Mouse (Mus musculus) midbrain, embryonic 11.5 days (tissue): ENCODE measurements at regions not wholly inside any gene's neighbourhood (a gene's known extent, or its start where the extent isn't known, plus 50 kb on each side); places are given as distances from the start of the nearest gene placed in this dataset.

Experiments
- ATAC-seq: fragments of 200-750 bp; cut with Nextera tagmentation; 2 replicates; pipeline ENCODE4 v1.8.0; 2017; ENCODE audit warnings: moderate TSS enrichment, moderate library complexity; ENCODE audit not compliant: low FRiP score
- DNase-seq: peaks from one replicate; pipeline ENCODE4 v3.0.0; 2015; ENCODE audit warnings: low spot score; ENCODE audit errors: missing footprints
- H3K27ac ChIP-seq: fragments of 300-500 bp; sonication (generic); 2 replicates; pipeline ENCODE4 v1.5.1; 2014; ENCODE audit warnings: low read depth, low read length
- H3K27me3 ChIP-seq: fragments of 300-500 bp; sonication (generic); 2 replicates; pipeline ENCODE4 v1.6.1; 2014; ENCODE audit warnings: mild to moderate bottlenecking, low read length, moderate library complexity, mixed read lengths; ENCODE audit not compliant: control insufficient read depth, insufficient read depth
- H3K36me3 ChIP-seq: fragments of 300-500 bp; sonication (generic); 2 replicates; pipeline ENCODE4 v1.6.1; 2014; ENCODE audit warnings: mild to moderate bottlenecking, low read length, moderate library complexity, mixed read lengths; ENCODE audit not compliant: control insufficient read depth, insufficient read depth
- H3K4me1 ChIP-seq: fragments of 300-500 bp; sonication (generic); 2 replicates; pipeline ENCODE4 v1.6.1; 2014; ENCODE audit warnings: low read length; ENCODE audit not compliant: control insufficient read depth, insufficient read depth
- H3K4me2 ChIP-seq: fragments of 300-500 bp; sonication (generic); 2 replicates; pipeline ENCODE4 v1.6.1; 2014; ENCODE audit warnings: mild to moderate bottlenecking, moderate library complexity
- H3K4me3 ChIP-seq: fragments of 300-500 bp; sonication (generic); 2 replicates; pipeline ENCODE4 v1.5.1; 2014; ENCODE audit warnings: low read depth, low read length
- H3K9ac ChIP-seq: fragments of 300-500 bp; sonication (generic); 2 replicates; pipeline ENCODE4 v1.6.1; 2014; ENCODE audit warnings: low read length
- H3K9me3 ChIP-seq: fragments of 300-500 bp; sonication (generic); 2 replicates; pipeline ENCODE4 v1.6.1; 2016; ENCODE audit warnings: low read length; ENCODE audit not compliant: control insufficient read depth
- WGBS: fragments of 180-500 bp; shearing (Covaris S2); extraction: QIAGEN DNeasy Blood & Tissue Kit; methylation state at CpG from one replicate; pipeline ENCODE4 v1.1.7; 2014; 5-methylcytosine and 5-hydroxymethylcytosine counted together

- Histone ChIP-seq H3K4me1 (no peaks in the 10 kb centered on the region), H3K27ac (no peak overlapping the region), H3K9me3 (no peaks in the 10 kb centered on the region), H3K4me2 (no peak overlapping the region), H3K27me3 (no peaks in the 10 kb centered on the region), H3K36me3 (no peaks in the 10 kb centered on the region), H3K4me3 (no peak overlapping the region), H3K9ac (no peak overlapping the region)
- ATAC-seq: no peak
- DNase-seq: peak; percentile 17
- 83% methylated on average over 11 of the region's 11 CpGs for WGBS
These were observed 77.6 kb upstream of the Ajap1 start for GRCm38 (mm10) chr4:153560193-153560592.

- DNase-seq: peak; percentile 61
- Histone ChIP-seq H3K9ac (no peak overlapping the region), H3K4me3 (no peak overlapping the region), H3K4me2 (no peak overlapping the region), H3K27me3 (no peaks in the 10 kb centered on the region), H3K27ac (no peak overlapping the region), H3K36me3 (no peaks in the 10 kb centered on the region), H3K4me1 (no peaks in the 10 kb centered on the region), H3K9me3 (no peaks in the 10 kb centered on the region)
- WGBS: 62% methylated on average over 6 of the region's 6 CpGs
- ATAC-seq: no peak
These were observed 78.3 kb upstream of the Ajap1 start for GRCm38 (mm10) chr4:153560956-153561355.

GRCm38 (mm10) chr4:153561991-153562390, 79.4 kb upstream of the Ajap1 start:
- Histone ChIP-seq H3K9ac (no peak overlapping the region), H3K4me1 (no peaks in the 10 kb centered on the region), H3K27ac (no peak overlapping the region), H3K27me3 (no peaks in the 10 kb centered on the region), H3K4me2 (no peak overlapping the region), H3K36me3 (no peaks in the 10 kb centered on the region), H3K9me3 (no peaks in the 10 kb centered on the region), H3K4me3 (no peak overlapping the region)
- 91% methylated on average over 3 of the region's 3 CpGs for WGBS
- DNase-seq (peak; percentile 47), ATAC-seq (no peak)

- ATAC-seq (no peak), DNase-seq (peak; percentile 44)
- 19% methylated on average over 2 of the region's 2 CpGs for WGBS
- Histone ChIP-seq H3K36me3 (no peaks in the 10 kb centered on the region), H3K4me3 (no peak overlapping the region), H3K4me2 (no peak overlapping the region), H3K4me1 (no peaks in the 10 kb centered on the region), H3K27ac (peak overlapping the region; percentile 20; the same call in 1 of the 2 replicates), H3K9ac (no peak overlapping the region), H3K27me3 (no peaks in the 10 kb centered on the region), H3K9me3 (no peaks in the 10 kb centered on the region)
These were observed 84.8 kb upstream of the Ajap1 start for GRCm38 (mm10) chr4:153567329-153567973.

- Histone ChIP-seq H3K4me3 (no peak overlapping the region), H3K36me3 (no peaks in the 10 kb centered on the region), H3K27me3 (no peaks in the 10 kb centered on the region), H3K9me3 (no peaks in the 10 kb centered on the region), H3K9ac (no peak overlapping the region), H3K27ac (no peak overlapping the region), H3K4me2 (no peak overlapping the region), H3K4me1 (no peaks in the 10 kb centered on the region)
- WGBS: 61% methylated on average over 9 of the region's 9 CpGs
- no peak for ATAC-seq
- DNase-seq: peak; percentile 56
These were observed 90.7 kb upstream of the Ajap1 start for GRCm38 (mm10) chr4:153573180-153573769.

- no peak overlapping the region for H3K4me3 ChIP-seq
- H3K4me2 ChIP-seq: no peak overlapping the region
- H3K9ac ChIP-seq: no peak overlapping the region
- no peak for ATAC-seq
- H3K27ac ChIP-seq: no peak overlapping the region
- no peaks in the 10 kb centered on the region for H3K4me1 ChIP-seq
- WGBS: 89% methylated on average over 11 of the region's 11 CpGs
- H3K36me3 ChIP-seq: no peaks in the 10 kb centered on the region
- H3K9me3 ChIP-seq: no peaks in the 10 kb centered on the region
- peak; percentile 73 for DNase-seq
- H3K27me3 ChIP-seq: no peaks in the 10 kb centered on the region
These were observed 110.7 kb upstream of the Ajap1 start for GRCm38 (mm10) chr4:153593291-153593690.

GRCm38 (mm10) chr4:153599794-153600370, 117.3 kb upstream of the Ajap1 start:
- peak; percentile 83 for DNase-seq
- Histone ChIP-seq H3K9me3 (no peaks in the 10 kb centered on the region), H3K4me3 (no peak overlapping the region), H3K9ac (no peak overlapping the region), H3K4me2 (no peak overlapping the region), H3K36me3 (no peaks in the 10 kb centered on the region), H3K27me3 (no peaks in the 10 kb centered on the region), H3K27ac (no peak overlapping the region), H3K4me1 (peaks cover 11% of the 10 kb centered on the region)
- no peak for ATAC-seq
- WGBS: 40% methylated on average over 11 of the region's 11 CpGs

GRCm38 (mm10) chr4:153602496-153602895, 119.9 kb upstream of the Ajap1 start:
- Histone ChIP-seq H3K27me3 (no peaks in the 10 kb centered on the region), H3K9me3 (no peaks in the 10 kb centered on the region), H3K4me2 (no peak overlapping the region), H3K4me3 (no peak overlapping the region), H3K9ac (no peak overlapping the region), H3K27ac (no peak overlapping the region), H3K4me1 (peaks cover 11% of the 10 kb centered on the region), H3K36me3 (no peaks in the 10 kb centered on the region)
- 92% methylated on average over 4 of the region's 4 CpGs for WGBS
- ATAC-seq (no peak), DNase-seq (peak; percentile 39)

GRCm38 (mm10) chr4:153603056-153603840, 120.6 kb upstream of the Ajap1 start:
- DNase-seq (peak; percentile 69), ATAC-seq (no peak)
- 82% methylated on average over 11 of the region's 11 CpGs for WGBS
- peaks cover 11% of the 10 kb centered on the region for H3K4me1 ChIP-seq
- H3K27me3 ChIP-seq: no peaks in the 10 kb centered on the region
- no peak overlapping the region for H3K4me3 ChIP-seq
- H3K9me3 ChIP-seq: no peaks in the 10 kb centered on the region
- H3K36me3 ChIP-seq: no peaks in the 10 kb centered on the region
- H3K9ac ChIP-seq: no peak overlapping the region
- no peak overlapping the region for H3K27ac ChIP-seq
- no peak overlapping the region for H3K4me2 ChIP-seq
